Mouse (Mus musculus) adrenal gland, postnatal 36 days (tissue): ENCODE results near the gene Dtx2. TPM values are rescaled to one million over a fixed set of nuclear protein-coding genes. Genes with fewer than 3 reads are reported as not detected.
A peak's percentile ranks its signal among the peaks of the same experiment; 100 is the strongest.
"Not testable (repeated sequence)": the region's sequence is repeated elsewhere in the genome, so short reads cannot be mapped to it uniquely, and the experiment has no call there.

Experiments
- DNase-seq, 2 experiments: peaks; one replicate each; pipeline ENCODE4 v3.0.0; 2021; ENCODE audit warnings: mixed read lengths in 1 of 2
- total RNA-seq, 2 experiments: library from RNA; stranded (reverse); gene quantifications; 2 replicates each; pipeline ENCODE4 v1.2.3; 2021

Gene Dtx2
- total RNA-seq, 2 experiments from 2014 or later, result 13.3 to 17.1 TPM

DNA sequence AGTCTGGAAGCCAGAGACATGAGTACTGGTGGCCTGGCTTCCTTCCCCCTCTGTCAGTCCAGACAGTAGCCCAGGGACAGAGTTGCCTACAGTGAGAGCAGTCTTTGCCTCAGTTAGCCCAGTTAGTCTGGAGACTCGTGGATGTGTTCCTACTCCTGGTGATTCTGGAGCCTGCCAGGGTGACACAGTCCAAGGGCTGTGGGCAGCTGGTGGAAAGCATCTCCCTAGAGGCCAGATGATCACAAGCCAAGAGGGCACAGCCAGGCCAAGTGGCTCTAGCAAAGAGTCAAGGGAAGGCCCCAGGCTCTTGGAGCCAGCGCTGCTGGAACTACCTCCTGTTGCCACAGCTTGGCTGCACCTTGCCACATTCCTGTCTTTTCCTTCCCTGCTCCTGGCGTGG lies 31.1 kb downstream of the Dtx2 start:
- peak; percentile 27 to 43 for DNase-seq

DNA sequence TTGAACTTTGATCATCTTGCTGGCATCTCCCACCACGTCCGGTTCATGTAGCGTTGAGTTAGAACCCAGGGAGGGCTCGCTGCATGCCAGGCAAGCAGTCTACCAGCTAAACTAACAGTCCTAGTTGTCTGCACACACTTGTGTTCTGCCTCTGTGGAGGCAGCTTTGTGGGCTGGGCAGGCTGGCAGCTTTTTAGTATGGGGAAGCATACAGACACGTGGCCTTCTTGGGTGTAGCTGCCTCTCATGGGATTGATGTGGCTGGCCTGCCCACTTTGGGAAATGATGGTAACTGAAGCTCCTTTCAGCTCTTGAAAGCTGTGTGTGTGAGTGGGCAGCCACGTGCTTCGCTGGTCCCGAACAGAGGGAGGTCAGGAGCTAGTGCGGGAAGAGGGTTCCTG lies 32.3 kb downstream of the Dtx2 start:
- no peak for DNase-seq

DNA sequence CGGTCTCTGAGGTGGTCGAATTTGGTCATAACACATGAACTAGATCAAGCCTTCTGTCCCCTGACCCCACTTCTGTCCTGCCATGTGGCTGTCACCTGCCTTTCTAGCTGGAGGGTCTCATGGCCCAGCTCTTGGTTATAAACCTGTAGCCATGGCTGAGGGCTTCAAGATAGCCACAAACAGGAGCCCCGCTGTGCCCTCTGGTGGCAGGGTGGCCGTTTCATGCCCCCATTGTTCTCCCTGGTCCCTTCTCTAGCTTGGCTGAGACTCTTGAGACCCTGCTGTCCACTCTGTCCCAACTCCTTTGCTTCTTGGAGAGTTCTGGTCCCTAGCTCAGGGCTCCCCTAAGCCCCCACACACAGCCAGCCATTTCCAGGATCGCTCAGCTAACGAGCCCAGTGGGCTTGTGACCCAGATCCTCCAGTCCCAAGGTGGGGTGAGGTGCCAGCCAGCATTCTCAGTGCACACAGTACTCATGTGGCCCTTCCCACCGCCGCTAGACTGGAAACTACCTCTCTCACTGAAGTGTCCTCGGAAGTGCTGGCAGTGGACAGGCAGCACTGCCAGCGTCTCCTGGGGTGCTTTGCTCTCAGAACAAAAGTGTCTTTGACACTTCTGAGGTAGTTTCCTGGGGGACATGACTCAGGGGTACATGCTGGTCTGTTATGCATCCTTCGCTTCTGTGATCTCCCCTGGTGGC lies 33.2 kb downstream of the Dtx2 start:
- DNase-seq, result no peak

DNA sequence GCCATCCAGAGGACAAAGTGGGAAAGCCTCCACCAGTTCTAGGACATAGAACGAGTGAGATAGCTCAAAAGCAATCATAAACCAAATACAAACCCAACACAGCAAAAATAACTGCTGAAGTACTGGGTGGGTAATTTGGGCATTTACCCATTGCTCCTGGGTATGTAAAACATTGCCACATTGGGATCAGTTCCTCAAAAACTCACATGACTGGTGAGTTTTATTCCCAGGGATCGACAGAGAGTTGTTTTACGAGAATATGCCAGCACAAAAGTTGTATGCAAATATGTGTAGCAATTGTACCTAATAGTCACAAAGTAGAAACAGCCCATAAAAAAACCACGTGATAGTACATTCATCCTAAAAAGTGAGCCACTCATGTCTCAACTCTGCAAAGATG lies 40.3 kb downstream of the Dtx2 start:
- DNase-seq, result no peak

DNA sequence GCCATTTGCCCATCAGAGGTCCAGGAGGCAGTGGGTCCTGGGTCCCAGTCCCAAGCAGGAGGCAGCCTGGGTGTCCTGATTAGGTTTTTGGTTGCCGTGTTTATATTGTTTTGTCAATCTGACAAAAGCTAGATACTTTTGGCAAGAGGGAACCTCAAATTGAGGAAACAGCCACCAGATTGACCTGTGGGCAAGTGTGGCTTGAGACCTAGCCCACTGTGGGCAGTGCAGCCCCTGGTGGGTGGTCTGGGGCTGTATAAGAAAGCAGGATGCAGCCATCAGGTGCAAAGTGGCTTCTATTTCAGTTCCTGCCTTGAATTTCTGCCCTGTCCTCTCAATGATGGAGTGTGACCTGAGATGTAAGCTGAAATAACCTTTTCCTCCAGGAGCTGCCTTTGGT lies 40.7 kb downstream of the Dtx2 start:
- no peak for DNase-seq

DNA sequence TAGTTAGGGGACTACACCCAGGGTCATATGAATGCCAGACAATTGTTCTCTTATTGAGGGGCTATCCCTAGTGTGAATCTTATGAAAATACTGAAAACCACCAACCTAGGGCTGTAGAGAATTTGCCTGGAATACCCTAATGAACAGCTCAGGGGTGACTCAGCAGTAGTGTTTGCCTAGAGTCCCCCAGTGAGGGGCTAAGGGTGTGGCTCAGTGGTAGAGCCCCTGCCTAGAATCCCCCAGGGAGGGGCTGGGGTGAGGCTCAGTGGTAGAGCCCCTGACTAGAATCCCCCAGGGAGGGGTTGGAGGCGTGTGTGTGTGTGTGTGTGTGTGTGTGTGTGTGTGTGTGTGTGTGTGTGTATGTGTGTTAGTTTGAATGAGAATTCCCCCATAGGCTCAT lies 42.1 kb downstream of the Dtx2 start:
- DNase-seq, result no peak

DNA sequence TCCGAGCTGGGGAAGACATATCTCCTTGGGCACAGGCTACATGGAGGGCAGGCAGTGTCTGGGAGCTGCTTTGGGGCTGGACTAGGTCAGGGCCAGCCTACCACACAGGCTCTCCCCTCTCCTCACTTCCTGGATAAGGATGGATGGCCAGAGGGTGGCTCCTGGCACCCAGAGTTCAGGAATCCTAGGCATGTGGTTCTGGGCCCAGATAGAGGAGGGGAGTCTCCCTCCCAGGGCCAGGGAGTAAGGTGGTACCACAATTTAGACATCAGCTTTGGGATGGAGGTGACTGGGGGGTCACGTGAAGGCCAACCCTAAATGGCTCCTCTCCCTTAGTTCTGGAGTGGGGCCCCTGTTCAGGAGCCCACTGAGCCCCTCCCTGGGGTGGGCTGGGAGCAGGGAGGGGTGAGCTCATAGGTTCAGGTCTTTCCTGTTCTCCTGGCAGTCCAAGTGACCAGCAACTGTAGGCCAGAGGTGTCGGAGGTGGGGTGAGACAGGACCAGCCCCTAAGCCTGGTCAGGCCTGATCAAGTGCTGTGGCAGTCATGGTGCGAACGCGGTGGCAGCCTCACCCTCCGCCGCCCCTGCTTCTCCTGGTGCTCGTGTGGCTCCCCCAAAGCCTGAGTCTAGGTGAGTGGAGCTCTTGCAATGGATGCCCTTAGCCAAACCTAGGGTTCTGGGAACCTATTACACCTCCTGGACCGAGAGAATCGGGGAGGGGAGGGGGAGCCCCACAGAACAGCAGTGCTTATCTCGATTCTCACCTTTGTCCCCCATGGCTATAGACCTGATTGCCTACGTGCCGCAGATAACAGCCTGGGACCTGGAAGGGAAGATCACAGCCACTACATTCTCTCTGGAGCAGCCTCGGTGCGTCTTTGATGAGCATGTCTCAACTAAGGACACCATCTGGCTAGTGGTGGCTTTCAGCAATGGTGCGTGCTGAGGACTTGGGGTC lies 43.9 kb downstream of the Dtx2 start, which contains the start of gene Upk3b:
Upk3b (plus strand) TSS at position 239 of the 957 bp plus-strand sequence.
- DNase-seq, result no peak

DNA sequence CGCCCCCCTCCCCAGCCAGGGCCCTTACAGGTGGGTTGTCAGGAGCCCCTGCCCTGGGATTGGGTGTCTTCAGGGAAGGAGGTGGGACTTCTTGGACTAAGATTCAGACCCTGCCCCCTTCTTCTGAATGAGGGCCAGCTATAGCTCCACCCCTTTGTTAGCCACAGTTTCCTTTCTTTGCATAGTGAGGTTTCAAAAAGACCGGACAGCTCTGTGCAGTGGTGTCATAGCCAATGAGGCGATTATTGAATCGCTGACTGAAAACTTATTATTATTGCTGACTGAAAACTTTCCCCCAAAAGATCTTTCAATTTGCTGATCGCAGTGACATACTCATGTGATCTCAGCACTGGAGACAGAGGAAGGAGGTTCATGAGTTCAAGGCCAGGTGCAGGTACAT lies 45.6 kb downstream of the Dtx2 start:
- no peak for DNase-seq

DNA sequence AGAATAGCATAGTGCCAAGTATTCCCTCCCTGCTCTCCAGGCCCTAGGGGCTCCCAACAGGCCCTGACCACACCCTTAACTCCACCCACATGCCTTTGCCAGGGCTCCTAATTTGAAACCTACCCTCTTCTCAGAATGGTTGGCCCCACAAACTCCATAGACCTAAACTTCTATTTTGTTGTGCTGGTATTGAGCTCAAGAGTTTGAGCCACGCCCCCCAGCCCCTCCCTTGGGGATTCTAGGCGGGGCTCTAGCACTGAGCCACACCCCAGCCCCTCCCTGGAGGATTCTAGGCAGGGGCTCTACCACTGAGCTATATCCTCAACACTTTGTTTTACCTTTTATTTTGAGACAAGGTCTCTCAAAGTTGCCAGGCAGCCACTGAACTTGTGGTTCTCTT lies 46.7 kb downstream of the Dtx2 start:
- no peak for DNase-seq

DNA sequence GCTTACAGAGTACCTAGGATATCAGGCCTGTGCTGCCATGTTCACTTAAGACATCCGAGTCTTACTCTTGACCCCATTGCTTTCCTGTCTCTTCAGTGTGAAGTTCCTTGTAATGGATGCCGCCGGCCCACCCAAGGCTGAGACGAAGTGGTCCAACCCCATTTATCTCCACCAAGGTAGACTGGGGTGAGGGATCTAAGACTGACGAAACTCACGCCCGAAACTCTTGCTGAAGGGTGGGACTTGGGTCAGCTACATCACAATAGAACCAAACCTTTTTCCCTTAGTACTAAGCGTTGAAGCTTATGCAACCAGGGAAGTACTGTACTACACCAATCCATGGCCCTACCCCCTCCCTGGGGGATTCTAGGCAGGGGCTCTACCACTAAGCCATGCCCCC lies 47.1 kb downstream of the Dtx2 start:
- no peak for DNase-seq

DNA sequence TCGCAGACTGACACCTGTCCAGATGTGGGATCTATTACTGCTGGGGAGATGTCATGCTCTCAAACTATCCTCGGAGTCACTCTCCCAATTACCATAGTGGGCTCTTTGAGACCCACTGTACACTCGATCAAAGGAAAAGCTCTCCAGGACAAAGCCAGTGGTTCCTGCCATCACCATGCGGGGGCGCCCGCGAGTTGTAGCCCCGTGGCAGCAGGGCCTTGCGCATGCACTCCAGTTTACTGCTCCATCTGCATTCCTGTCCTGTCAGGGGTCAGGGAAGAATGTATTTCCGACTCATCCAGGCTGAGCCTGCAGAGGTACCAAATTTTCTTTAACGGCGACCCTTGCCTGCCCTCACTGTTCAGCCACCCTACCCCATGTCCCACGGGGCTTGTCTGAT lies 50.3 kb downstream of the Dtx2 start:
- peak; percentile 25 to 49 for DNase-seq

DNA sequence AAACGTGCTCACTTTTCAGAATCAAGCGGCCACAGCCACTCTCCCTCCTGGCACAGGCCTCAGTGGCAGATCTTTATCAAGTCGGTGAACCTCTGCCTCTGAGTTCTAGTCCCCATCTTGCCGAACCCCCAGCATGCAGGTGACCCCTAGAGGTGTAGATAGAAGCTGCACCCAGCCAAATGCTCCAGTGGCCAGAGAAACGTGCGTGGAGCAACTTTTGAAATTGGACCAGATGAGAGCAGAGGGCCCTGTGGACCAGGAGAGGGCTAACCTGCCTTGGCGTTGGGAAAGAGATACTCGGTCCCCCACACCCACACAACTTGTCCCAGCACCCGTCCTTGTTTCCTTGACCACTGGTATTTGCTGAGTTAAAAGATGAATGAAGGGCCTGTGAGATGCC lies 50.8 kb downstream of the Dtx2 start:
- peak in 1 of 2 experiments; percentile 37 for DNase-seq

DNA sequence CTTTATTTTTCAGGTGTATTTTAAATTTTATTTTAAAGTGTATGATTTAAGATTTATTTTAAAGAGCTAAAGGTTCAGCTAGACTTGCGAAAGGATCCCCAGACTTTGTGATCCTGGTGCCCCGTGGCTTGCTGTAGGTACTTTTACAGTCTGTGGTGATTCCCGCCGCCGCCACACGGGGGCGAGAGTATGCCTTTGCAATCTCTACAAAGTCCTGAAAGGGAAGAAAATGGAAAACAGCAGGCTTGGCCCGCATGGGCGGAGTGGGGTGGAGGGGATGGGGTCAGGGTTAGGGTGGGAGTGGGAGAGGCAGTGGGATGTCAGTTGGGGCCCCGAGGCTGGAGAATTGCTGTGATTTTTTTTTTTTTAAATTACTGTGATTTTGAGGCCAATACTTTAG lies 51.4 kb downstream of the Dtx2 start:
- DNase-seq, result peak; percentile 85 to 92

DNA sequence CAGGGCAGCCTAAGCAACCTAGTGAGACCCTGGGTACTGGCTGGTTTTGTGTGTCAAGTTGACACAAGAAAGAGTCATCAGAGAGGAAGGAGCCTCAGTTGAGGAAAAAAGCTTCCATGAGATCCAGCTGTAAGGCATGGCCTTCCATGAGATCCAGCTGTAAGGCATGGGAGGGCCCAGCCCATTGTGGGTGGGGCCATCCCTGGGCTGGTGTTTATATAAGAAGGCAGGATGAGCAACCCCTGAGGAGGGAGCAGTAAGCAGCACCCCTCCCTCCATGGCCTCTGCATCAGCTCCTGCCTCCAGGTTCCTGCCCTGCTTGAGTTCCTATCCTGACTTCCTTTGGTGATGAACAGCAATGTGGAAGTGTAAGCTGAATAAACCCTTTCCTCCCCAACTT lies 53.9 kb downstream of the Dtx2 start:
- not testable (repeated sequence) for DNase-seq

DNA sequence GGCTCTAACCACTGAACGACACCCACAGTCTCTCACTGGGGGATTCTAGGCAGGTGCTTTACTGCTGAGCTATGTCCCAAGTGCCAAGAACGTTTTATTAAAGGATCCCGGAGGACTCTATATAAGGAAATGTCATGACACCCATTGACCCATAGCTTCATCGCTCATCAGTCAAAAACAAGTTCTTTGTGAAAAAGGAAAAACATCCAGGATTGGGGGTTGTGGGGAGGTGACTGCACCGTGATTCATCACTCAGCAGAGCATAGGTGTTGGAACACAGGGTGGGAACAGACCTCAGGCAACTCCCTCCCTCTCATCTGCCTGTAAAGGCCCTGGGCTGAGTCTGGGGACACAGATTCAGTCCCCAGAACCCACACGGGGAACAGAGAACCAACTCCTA lies 55.3 kb downstream of the Dtx2 start:
- peak; percentile 18 to 30 for DNase-seq

DNA sequence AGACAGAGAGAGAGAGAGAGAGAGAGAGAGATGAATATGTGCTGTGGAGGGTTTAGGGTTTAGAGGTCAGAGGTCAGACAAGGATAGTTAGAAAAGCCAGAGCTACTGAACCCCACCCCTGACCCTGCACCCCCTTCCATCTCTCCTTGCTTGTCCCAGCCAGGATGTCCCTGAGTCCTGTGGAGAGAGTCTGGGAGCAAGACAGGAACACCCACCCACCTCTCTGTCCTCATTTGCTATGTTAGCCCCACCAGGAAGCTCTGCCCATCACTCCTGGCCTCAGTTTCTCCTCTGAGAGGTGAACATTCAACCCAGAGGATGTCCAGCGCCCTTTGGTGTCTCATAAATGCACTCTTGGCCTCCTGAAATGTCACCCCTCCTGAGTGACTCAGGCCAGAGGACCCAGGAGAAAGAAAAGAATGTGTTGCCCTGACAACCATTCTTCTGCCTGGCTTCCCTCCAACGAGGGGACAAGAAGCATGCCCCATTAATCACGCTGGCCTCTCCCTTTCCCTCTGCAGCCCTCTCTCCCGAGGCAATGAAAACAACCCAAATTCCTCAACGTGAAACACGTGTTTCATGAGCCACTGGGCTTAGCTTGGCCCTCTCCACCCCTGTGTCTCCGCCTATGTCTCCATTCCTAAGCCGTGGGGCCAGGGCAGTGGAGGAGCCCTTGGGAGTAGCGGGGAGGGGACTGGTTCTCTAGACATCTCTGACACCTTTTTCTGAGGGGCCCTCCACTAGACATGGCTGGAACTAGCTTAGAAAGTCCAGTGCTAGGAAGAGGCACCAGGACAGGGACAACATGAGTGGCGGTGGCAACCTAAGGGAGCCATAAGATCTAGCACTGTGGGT lies 56.9 kb downstream of the Dtx2 start:
- peak; percentile 83 to 85 for DNase-seq

DNA sequence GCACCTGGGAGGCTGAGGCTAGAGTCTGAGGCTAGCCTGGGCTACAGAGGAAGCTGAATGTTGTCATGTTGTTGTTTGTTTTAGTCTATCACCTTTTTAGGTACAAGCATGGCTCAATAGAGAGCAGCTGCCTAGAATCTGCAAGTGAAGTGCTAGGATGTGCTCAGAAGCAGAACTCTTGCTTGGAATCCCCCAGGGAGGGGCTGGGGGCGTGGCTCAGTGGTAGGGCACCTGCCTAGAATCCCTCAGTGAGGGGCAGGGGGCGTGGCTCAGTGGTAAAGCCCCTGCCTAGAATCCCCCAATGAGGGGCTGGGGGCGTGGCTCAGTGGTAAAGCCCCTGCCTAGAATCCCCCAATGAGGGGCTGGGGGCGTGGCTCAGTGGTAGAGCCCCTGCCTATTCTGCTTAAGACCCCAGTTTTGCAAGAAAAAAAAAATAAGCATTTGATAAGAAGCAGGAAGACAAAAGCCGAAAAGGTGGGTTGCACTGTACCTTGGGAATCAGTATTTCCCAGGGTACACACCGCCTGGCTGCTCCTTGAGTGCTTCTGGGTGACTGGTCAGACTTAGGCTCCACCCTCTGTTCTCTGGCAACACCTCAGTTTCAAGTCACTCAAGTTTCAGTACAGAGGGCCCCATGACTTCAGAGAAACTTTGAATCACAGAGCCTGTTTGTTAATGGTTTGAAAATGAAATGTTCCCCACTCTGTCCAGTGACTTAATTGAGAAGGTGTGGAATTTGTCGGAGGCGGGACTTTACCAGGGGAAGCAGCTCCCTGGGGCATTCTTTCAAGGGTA lies 58.5 kb downstream of the Dtx2 start:
- peak in 1 of 2 experiments; percentile 46 for DNase-seq

DNA sequence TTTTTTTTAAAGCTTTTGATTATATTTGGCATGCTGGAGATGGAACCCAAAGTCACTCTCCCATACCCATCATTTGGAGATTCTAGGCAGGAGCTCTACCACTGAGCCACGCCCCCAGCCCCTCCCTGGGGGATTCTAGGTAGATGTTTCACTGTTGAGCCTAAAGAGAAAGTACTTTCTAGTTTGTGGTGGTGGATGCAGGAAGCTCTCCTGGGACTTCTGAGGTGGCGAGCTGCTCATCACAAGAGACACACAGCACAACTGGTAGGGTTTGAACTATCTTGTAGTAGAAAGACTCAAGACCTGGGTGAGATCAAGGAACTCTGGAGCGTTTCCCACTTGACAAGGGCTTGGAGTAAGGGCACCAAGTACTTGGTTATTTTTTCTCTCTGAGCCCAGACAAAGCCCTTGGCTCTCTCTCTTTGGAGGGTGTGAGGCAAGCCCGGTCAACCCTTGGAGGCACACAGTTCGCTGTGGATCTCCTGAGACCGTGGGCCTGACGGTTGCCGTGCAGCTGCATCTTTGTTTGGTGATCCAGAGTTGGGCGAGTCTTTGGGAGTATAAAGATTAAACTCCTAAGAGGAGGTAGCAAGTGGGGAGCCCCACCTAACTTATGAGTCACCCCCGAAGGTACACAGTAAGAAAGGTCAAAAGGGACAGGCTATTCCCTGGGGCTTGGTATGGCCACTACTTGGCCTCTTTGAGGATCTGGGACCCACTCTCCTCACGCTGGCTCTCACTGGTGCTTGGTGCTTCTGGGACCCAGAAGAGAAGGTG lies 59.9 kb downstream of the Dtx2 start, which contains the start of gene Upk3bl:
Upk3bl (plus strand) TSS at position 192 of the 777 bp plus-strand sequence.
- no peak for DNase-seq

DNA sequence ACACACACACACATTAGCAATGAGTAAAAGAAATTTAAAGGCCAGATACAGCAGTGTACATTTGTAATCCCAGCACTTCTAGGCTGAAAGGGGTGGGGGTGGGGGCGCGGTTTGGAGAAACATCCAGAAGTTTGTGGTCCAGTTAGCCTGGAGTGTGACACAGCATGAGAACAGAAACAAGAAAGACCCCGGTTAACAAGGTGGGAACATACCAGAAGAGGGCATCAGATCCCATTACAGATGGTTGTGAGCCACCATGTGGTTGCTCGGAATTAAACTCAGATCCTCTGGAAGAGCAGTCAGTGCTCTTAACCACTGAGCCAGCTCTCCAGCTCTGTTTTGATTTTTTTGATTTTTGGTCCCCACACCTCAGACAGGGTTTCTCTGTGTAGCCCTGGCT lies 61.5 kb downstream of the Dtx2 start:
- DNase-seq, result no peak

DNA sequence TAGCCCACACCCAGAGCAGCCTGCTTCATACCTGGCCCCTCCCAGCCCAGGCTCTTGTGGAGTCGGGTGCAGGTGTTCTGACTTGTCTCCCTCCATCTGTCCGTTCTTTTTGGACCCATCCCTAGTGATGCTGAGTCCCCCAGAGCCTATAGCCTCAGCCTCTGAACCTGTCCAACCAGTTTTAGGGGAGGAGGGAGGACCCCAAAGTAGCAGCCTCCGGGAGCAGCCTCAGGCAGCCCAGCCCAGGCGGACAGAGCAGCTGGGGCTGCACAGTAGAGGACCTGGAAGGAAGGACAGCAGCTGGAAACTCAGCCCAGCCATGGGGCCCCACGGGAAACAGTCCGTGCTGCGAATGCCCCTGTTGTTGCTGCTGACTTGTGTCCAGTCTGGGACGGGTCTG lies 62.5 kb downstream of the Dtx2 start:
- no peak for DNase-seq

DNA sequence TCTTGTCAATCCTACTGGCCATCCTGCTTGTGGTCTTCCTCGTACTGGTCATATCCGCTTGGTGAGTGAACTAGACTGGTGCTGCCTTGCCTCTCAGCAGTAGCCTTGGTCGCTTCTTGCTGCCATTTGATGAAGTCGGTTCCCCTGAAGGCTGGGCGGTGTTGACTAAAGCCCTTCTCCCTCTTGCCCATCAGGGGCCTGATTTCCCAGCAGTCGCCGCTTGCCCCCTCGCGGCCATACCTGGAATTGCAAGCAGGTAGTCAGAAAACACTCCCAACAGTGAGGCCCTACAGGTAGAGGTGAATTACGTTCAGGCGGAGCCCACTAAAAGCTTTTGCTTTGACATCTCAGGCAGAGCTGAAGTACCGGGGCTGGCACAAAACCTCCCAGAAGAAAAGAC lies 67.0 kb downstream of the Dtx2 start:
- peak; percentile 81 to 87 for DNase-seq
